Comparison of ENCODE assay signal across 8 mouse cellular contexts in the genomic region with DNA sequence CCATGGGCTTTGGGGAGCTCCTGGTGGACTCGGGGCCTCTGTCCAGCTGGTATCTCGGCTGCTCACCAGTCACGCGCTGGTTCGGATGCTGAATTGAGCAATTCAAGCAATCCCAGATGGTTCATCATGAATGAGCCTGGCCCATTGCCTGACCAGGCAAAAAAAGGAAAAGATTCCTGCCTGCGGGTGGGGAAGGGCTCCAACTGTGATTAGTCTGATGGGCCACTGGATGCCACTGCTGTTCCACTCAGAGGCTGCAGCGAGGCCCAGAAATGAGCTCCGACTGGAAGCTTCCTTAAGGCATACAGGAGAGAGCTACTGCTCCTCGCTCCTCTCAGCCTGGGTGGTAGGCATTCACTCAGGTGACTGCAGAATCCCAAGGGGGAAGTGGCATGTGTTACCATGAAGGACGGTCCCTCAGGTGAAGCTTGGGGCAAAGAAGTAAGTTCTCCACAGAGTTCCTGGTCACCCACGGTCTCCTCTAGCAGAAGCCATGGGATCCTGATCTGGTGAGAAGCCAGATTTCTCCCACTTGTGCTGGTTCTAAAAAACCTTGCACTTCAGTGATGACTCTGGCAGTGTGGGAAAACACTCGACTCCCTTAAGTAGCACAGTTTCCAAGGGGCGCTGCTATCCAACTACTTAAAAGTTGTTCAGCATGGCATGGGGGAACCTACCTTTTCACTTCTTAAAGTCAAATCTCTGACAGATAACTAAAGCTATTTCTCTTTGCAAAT. TPM values are rescaled to one million over a fixed set of nuclear protein-coding genes. Genes with fewer than 3 reads are reported as not detected.
DNase-seq lines count a peak whose midpoint lies in the region; ATAC-seq lines count a peak whose summit lies in the region.

No protein-coding gene starts in this region.

- no peak overlapping the region for H3K9ac ChIP-seq in intestine, embryonic 15.5 days
- no peak overlapping the region for H3K9ac ChIP-seq in neural tube, embryonic 14.5 days (replicated peaks; ENCODE audit: low read depth, low read length)

- H3K9me3 ChIP-seq in heart, embryonic 10.5 days, result no peaks in the 10 kb centered on the region
- no peaks in the 10 kb centered on the region for H3K9me3 ChIP-seq in intestine, embryonic 15.5 days
- no peaks in the 10 kb centered on the region for H3K9me3 ChIP-seq in neural tube, embryonic 14.5 days (ENCODE audit: control insufficient read depth, low read length)

- peak; percentile 63 for ATAC-seq in intestine, embryonic 15.5 days
- peak; percentile 75; the same call in 1 of the 2 replicates for ATAC-seq in neural tube, embryonic 14.5 days (ENCODE audit: low read depth)

- 76% methylated on average over 13 of the region's 13 CpGs for WGBS in heart, embryonic 10.5 days
- WGBS in intestine, embryonic 15.5 days, result 76% methylated on average over 13 of the region's 13 CpGs
- 62% methylated on average over 13 of the region's 13 CpGs for WGBS in neural tube, embryonic 14.5 days

- no peaks in the 10 kb centered on the region for H3K27me3 ChIP-seq in heart, embryonic 10.5 days (ENCODE audit: insufficient read depth, poor library complexity, severe bottlenecking)
- no peaks in the 10 kb centered on the region for H3K27me3 ChIP-seq in intestine, embryonic 15.5 days (replicated peaks)
- H3K27me3 ChIP-seq in neural tube, embryonic 14.5 days (ENCODE audit: control insufficient read depth, insufficient read depth, low read length), result no peaks in the 10 kb centered on the region

- peaks cover 16% of the 10 kb centered on the region for H3K4me1 ChIP-seq in heart, embryonic 10.5 days
- no peaks in the 10 kb centered on the region for H3K4me1 ChIP-seq in intestine, embryonic 15.5 days (replicated peaks)
- no peaks in the 10 kb centered on the region for H3K4me1 ChIP-seq in neural tube, embryonic 14.5 days (ENCODE audit: control insufficient read depth, insufficient read depth, low read length)

- 0 out of 2 replicates have a peak, but pooled peaks cover 3% of the 10 kb centered on the region for H3K36me3 ChIP-seq in heart, embryonic 10.5 days
- no peaks in the 10 kb centered on the region for H3K36me3 ChIP-seq in intestine, embryonic 15.5 days
- H3K36me3 ChIP-seq in neural tube, embryonic 14.5 days (ENCODE audit: control insufficient read depth, insufficient read depth, low read length), result no peaks in the 10 kb centered on the region

- peak; percentile 97 for DNase-seq in heart, adult 11 months
- DNase-seq in heart, embryonic 10.5 days (ENCODE audit: low spot score), result no peak
- peak; percentile 97 for DNase-seq in brain, adult 2 months (ENCODE audit: low read depth, low spot score)
- peak; percentile 73 to 74 for DNase-seq in frontal cortex, postnatal 10 days (ENCODE audit: low spot score in 2 of 2)
- DNase-seq in left cerebral cortex, adult 18-20 months (ENCODE audit: low spot score in 2 of 2), result peak; percentile 81 to 86
- DNase-seq in spleen, adult 12 weeks (ENCODE audit: low spot score), result no peak

- H3K4me2 ChIP-seq in intestine, embryonic 15.5 days (replicated peaks), result no peak overlapping the region
- H3K4me2 ChIP-seq in neural tube, embryonic 14.5 days (ENCODE audit: low read depth, low read length), result no peak overlapping the region

- no peak overlapping the region for H3K27ac ChIP-seq in heart, embryonic 10.5 days
- H3K27ac ChIP-seq in intestine, embryonic 15.5 days, result no peak overlapping the region
- H3K27ac ChIP-seq in neural tube, embryonic 14.5 days (ENCODE audit: low read depth, low read length), result no peak overlapping the region

- H3K4me3 ChIP-seq in heart, embryonic 10.5 days, result no peak overlapping the region
- H3K4me3 ChIP-seq in intestine, embryonic 15.5 days (replicated peaks), result no peak overlapping the region
- H3K4me3 ChIP-seq in neural tube, embryonic 14.5 days (ENCODE audit: low read depth, low read length), result no peak overlapping the region

RNA-seq across cellular contexts. Expression of a gene that starts 57.3 kb away (rescaled TPM):
- polyA plus RNA-seq in heart, embryonic 10.5 days (2016; fragmentation: Nextera tagmentation; extraction: Ambion mirVana), result 8.1 and 9.7 TPM in 2 replicates
- 10.8 and 11.2 TPM in 2 replicates for polyA plus RNA-seq in intestine, embryonic 15.5 days (2015; fragmentation: Nextera tagmentation; extraction: Ambion mirVana)
- 1 to 10 TPM; 6.1 to 7.3 TPM for total RNA-seq in left cerebral cortex, adult 18-20 months (2021)
- 1.3 and 1.4 TPM in 2 replicates for polyA plus RNA-seq in neural tube, embryonic 14.5 days (2014; fragmentation: Nextera tagmentation; extraction: Ambion mirVana)

Comparison
In these comparisons a context has a peak if more than half of its experiments do, and no peak if none do; other contexts are left out.
1. DNase-seq: peak in heart, adult 11 months (single experiment), brain, adult 2 months (single experiment), frontal cortex, postnatal 10 days (2 of 2) and left cerebral cortex, adult 18-20 months (2 of 2); none in heart, embryonic 10.5 days (single experiment) and spleen, adult 12 weeks (single experiment).